Mouse (Mus musculus): ENCODE measurements around the gene Vwa8. TPM values are rescaled to one million over a fixed set of nuclear protein-coding genes. Genes with fewer than 3 reads are reported as not detected.

The Vwa8 gene
- total RNA-seq, 1 experiment, result 9.8 TPM

- TF ChIP-seq MAFK (IDR thresholded peaks at IDR 0.05; ENCODE audit: insufficient read depth, low read depth, low read length) (no peak), ZC3H11A (IDR thresholded peaks at IDR 0.05; ENCODE audit: borderline replicate concordance, low read depth, low read length) (no peak), CHD2 (IDR thresholded peaks at IDR 0.05; ENCODE audit: low read depth, low read length) (no peak), ZNF384 (IDR thresholded peaks at IDR 0.05; ENCODE audit: low read depth, low read length) (no peak), HCFC1 (IDR thresholded peaks at IDR 0.05; ENCODE audit: borderline replicate concordance, insufficient read depth, low read length) (no peak)
- no peak overlapping the region for H3K4me3 ChIP-seq (ENCODE audit: insufficient read depth in 1 of 2, low read depth in 1 of 2, low read length in 2 of 2, poor library complexity in 1 of 2, severe bottlenecking in 1 of 2)
- no peak overlapping the region for H3K27ac ChIP-seq (ENCODE audit: insufficient read depth, low read depth, low read length, poor library complexity, severe bottlenecking)
- no peaks in the 10 kb centered on the region for H3K9me3 ChIP-seq (ENCODE audit: control insufficient read depth, insufficient read depth, low read depth, low read length)
- DNase-seq (ENCODE audit: low read depth, low spot score), result no peak
- in situ Hi-C loops (cut with MboI; ENCODE audit: low sequenced_read_pairs in 2 of 2, unreplicated experiment in 2 of 2), result no loop called here
- H3K36me3 ChIP-seq (ENCODE audit: control insufficient read depth, insufficient read depth, low read length, poor library complexity, severe bottlenecking), result no peaks in the 10 kb centered on the region
- H3K4me1 ChIP-seq (ENCODE audit: control insufficient read depth in 2 of 2, insufficient read depth in 2 of 2, low read length in 2 of 2, poor library complexity in 1 of 2), result no peaks in the 10 kb centered on the region
- H3K9ac ChIP-seq (ENCODE audit: insufficient read depth, low read depth, low read length, poor library complexity, severe bottlenecking), result no peak overlapping the region
Measured at GRCm38 (mm10) chr14:79160486-79160885, 311.6 kb downstream of the Vwa8 start.

- Histone ChIP-seq H3K27ac (ENCODE audit: insufficient read depth, low read depth, low read length, poor library complexity, severe bottlenecking) (no peak overlapping the region), H3K9ac (ENCODE audit: insufficient read depth, low read depth, low read length, poor library complexity, severe bottlenecking) (no peak overlapping the region), H3K9me3 (ENCODE audit: control insufficient read depth, insufficient read depth, low read depth, low read length) (no peaks in the 10 kb centered on the region), H3K36me3 (ENCODE audit: control insufficient read depth, insufficient read depth, low read length, poor library complexity, severe bottlenecking) (no peaks in the 10 kb centered on the region), H3K4me1 (ENCODE audit: control insufficient read depth in 2 of 2, insufficient read depth in 2 of 2, low read length in 2 of 2, poor library complexity in 1 of 2) (no peaks in the 10 kb centered on the region), H3K4me3 (ENCODE audit: insufficient read depth in 1 of 2, low read depth in 1 of 2, low read length in 2 of 2, poor library complexity in 1 of 2, severe bottlenecking in 1 of 2) (no peak overlapping the region)
- in situ Hi-C loops (cut with MboI; ENCODE audit: low sequenced_read_pairs in 2 of 2, unreplicated experiment in 2 of 2), result no loop called here
- TF ChIP-seq ZC3H11A (IDR thresholded peaks at IDR 0.05; ENCODE audit: borderline replicate concordance, low read depth, low read length) (no peak), MAFK (IDR thresholded peaks at IDR 0.05; ENCODE audit: insufficient read depth, low read depth, low read length) (no peak), HCFC1 (IDR thresholded peaks at IDR 0.05; ENCODE audit: borderline replicate concordance, insufficient read depth, low read length) (no peak), ZNF384 (IDR thresholded peaks at IDR 0.05; ENCODE audit: low read depth, low read length) (no peak), CHD2 (IDR thresholded peaks at IDR 0.05; ENCODE audit: low read depth, low read length) (no peak)
- no peak for DNase-seq (ENCODE audit: low read depth, low spot score)
Measured at GRCm38 (mm10) chr14:79160966-79161365, 312.1 kb downstream of the Vwa8 start.

GRCm38 (mm10) chr14:79161741-79162140 is 312.9 kb downstream of the Vwa8 start:
- in situ Hi-C loops (cut with MboI; ENCODE audit: low sequenced_read_pairs in 2 of 2, unreplicated experiment in 2 of 2), result no loop called here
- H3K9ac ChIP-seq (ENCODE audit: insufficient read depth, low read depth, low read length, poor library complexity, severe bottlenecking), result no peak overlapping the region
- no peaks in the 10 kb centered on the region for H3K4me1 ChIP-seq (ENCODE audit: control insufficient read depth in 2 of 2, insufficient read depth in 2 of 2, low read length in 2 of 2, poor library complexity in 1 of 2)
- no peak for DNase-seq (ENCODE audit: low read depth, low spot score)
- no peaks in the 10 kb centered on the region for H3K9me3 ChIP-seq (ENCODE audit: control insufficient read depth, insufficient read depth, low read depth, low read length)
- H3K36me3 ChIP-seq (ENCODE audit: control insufficient read depth, insufficient read depth, low read length, poor library complexity, severe bottlenecking), result no peaks in the 10 kb centered on the region; the same call in 1 of the 2 replicates
- TF ChIP-seq CHD2 (IDR thresholded peaks at IDR 0.05; ENCODE audit: low read depth, low read length) (no peak), MAFK (IDR thresholded peaks at IDR 0.05; ENCODE audit: insufficient read depth, low read depth, low read length) (no peak), ZNF384 (IDR thresholded peaks at IDR 0.05; ENCODE audit: low read depth, low read length) (no peak), ZC3H11A (IDR thresholded peaks at IDR 0.05; ENCODE audit: borderline replicate concordance, low read depth, low read length) (no peak), HCFC1 (IDR thresholded peaks at IDR 0.05; ENCODE audit: borderline replicate concordance, insufficient read depth, low read length) (no peak)
- H3K4me3 ChIP-seq (ENCODE audit: insufficient read depth in 1 of 2, low read depth in 1 of 2, low read length in 2 of 2, poor library complexity in 1 of 2, severe bottlenecking in 1 of 2), result no peak overlapping the region
- no peak overlapping the region for H3K27ac ChIP-seq (ENCODE audit: insufficient read depth, low read depth, low read length, poor library complexity, severe bottlenecking)

- no peak for DNase-seq (ENCODE audit: low read depth, low spot score)
- Histone ChIP-seq H3K4me1 (ENCODE audit: control insufficient read depth in 2 of 2, insufficient read depth in 2 of 2, low read length in 2 of 2, poor library complexity in 1 of 2) (no peaks in the 10 kb centered on the region), H3K9ac (ENCODE audit: insufficient read depth, low read depth, low read length, poor library complexity, severe bottlenecking) (no peak overlapping the region), H3K9me3 (ENCODE audit: control insufficient read depth, insufficient read depth, low read depth, low read length) (no peaks in the 10 kb centered on the region), H3K4me3 (ENCODE audit: insufficient read depth in 1 of 2, low read depth in 1 of 2, low read length in 2 of 2, poor library complexity in 1 of 2, severe bottlenecking in 1 of 2) (no peak overlapping the region), H3K27ac (ENCODE audit: insufficient read depth, low read depth, low read length, poor library complexity, severe bottlenecking) (no peak overlapping the region), H3K36me3 (ENCODE audit: control insufficient read depth, insufficient read depth, low read length, poor library complexity, severe bottlenecking) (no peaks in the 10 kb centered on the region; the same call in 1 of the 2 replicates)
- in situ Hi-C loops (cut with MboI; ENCODE audit: low sequenced_read_pairs in 2 of 2, unreplicated experiment in 2 of 2), result no loop called here
- TF ChIP-seq MAFK (IDR thresholded peaks at IDR 0.05; ENCODE audit: insufficient read depth, low read depth, low read length), result no peak
- TF ChIP-seq ZNF384 (IDR thresholded peaks at IDR 0.05; ENCODE audit: low read depth, low read length), result no peak
- TF ChIP-seq HCFC1 (IDR thresholded peaks at IDR 0.05; ENCODE audit: borderline replicate concordance, insufficient read depth, low read length), result no peak
- TF ChIP-seq ZC3H11A (IDR thresholded peaks at IDR 0.05; ENCODE audit: borderline replicate concordance, low read depth, low read length), result no peak
- TF ChIP-seq CHD2 (IDR thresholded peaks at IDR 0.05; ENCODE audit: low read depth, low read length), result no peak
Measured at GRCm38 (mm10) chr14:79162678-79163077, 313.8 kb downstream of the Vwa8 start.

- in situ Hi-C loops (cut with MboI; ENCODE audit: low sequenced_read_pairs in 2 of 2, unreplicated experiment in 2 of 2), result no loop called here
Measured at GRCm38 (mm10) chr14:79164334-79164733, 315.5 kb downstream of the Vwa8 start.

More at GRCm38 (mm10) chr14:79164334-79164733, 315.5 kb downstream of the Vwa8 start:
- Histone ChIP-seq H3K4me3 (ENCODE audit: insufficient read depth in 1 of 2, low read depth in 1 of 2, low read length in 2 of 2, poor library complexity in 1 of 2, severe bottlenecking in 1 of 2) (no peak overlapping the region), H3K9me3 (ENCODE audit: control insufficient read depth, insufficient read depth, low read depth, low read length) (no peaks in the 10 kb centered on the region), H3K9ac (ENCODE audit: insufficient read depth, low read depth, low read length, poor library complexity, severe bottlenecking) (no peak overlapping the region), H3K36me3 (ENCODE audit: control insufficient read depth, insufficient read depth, low read length, poor library complexity, severe bottlenecking) (no peaks in the 10 kb centered on the region; the same call in 1 of the 2 replicates), H3K4me1 (ENCODE audit: control insufficient read depth in 2 of 2, insufficient read depth in 2 of 2, low read length in 2 of 2, poor library complexity in 1 of 2) (no peaks in the 10 kb centered on the region), H3K27ac (ENCODE audit: insufficient read depth, low read depth, low read length, poor library complexity, severe bottlenecking) (no peak overlapping the region)
- no peak for DNase-seq (ENCODE audit: low read depth, low spot score)
- TF ChIP-seq ZC3H11A (IDR thresholded peaks at IDR 0.05; ENCODE audit: borderline replicate concordance, low read depth, low read length) (no peak), ZNF384 (IDR thresholded peaks at IDR 0.05; ENCODE audit: low read depth, low read length) (no peak), CHD2 (IDR thresholded peaks at IDR 0.05; ENCODE audit: low read depth, low read length) (no peak)

Data from ES-E14 (cell line).